Mouse (Mus musculus) stomach, embryonic 15.5 days (tissue): ENCODE results near the gene Micu1. TPM values are rescaled to one million over a fixed set of nuclear protein-coding genes. Genes with fewer than 3 reads are reported as not detected.
"Not testable (repeated sequence)": the region's sequence is repeated elsewhere in the genome, so short reads cannot be mapped to it uniquely, and the experiment has no call there.

Source experiments
- ATAC-seq: fragments of 200-750 bp; cut with Nextera tagmentation; 2 replicates; pipeline ENCODE4 v1.8.0; 2017; ENCODE audit warnings: low read depth, moderate number of reproducible peaks, moderate TSS enrichment; ENCODE audit not compliant: insufficient read depth, low FRiP score
- H3K27ac ChIP-seq: fragments of 300-500 bp; sonication (generic); 2 replicates; pipeline ENCODE4 v1.5.1; 2015; ENCODE audit warnings: mild to moderate bottlenecking, inconsistent platforms
- H3K27me3 ChIP-seq: fragments of 300-500 bp; sonication (generic); replicated peaks from 2 replicates; pipeline ENCODE4 v1.6.1; 2015; ENCODE audit warnings: inconsistent platforms
- H3K36me3 ChIP-seq: fragments of 300-500 bp; sonication (generic); 2 replicates; pipeline ENCODE4 v1.6.1; 2015; ENCODE audit warnings: inconsistent platforms
- H3K4me1 ChIP-seq: fragments of 300-500 bp; sonication (generic); 2 replicates; pipeline ENCODE4 v1.6.1; 2015; ENCODE audit warnings: inconsistent platforms
- H3K4me2 ChIP-seq: fragments of 300-500 bp; sonication (generic); 2 replicates; pipeline ENCODE4 v1.6.1; 2015; ENCODE audit warnings: mild to moderate bottlenecking, inconsistent platforms
- H3K4me3 ChIP-seq: fragments of 300-500 bp; sonication (generic); replicated peaks from 2 replicates; pipeline ENCODE4 v1.5.1; 2015; ENCODE audit warnings: inconsistent platforms
- H3K9ac ChIP-seq: fragments of 300-500 bp; sonication (generic); 2 replicates; pipeline ENCODE4 v1.6.1; 2015; ENCODE audit warnings: inconsistent platforms
- H3K9me3 ChIP-seq: fragments of 300-500 bp; sonication (generic); 2 replicates; pipeline ENCODE4 v1.6.1; 2016; ENCODE audit warnings: inconsistent platforms
- WGBS: fragments of 180-500 bp; shearing (Covaris S2); methylation state at CpG from one replicate; pipeline ENCODE4 v1.1.7; 2015; 5-methylcytosine and 5-hydroxymethylcytosine counted together
- polyA plus RNA-seq: library from polyadenylated mRNA; unstranded; fragments of >200 nt; fragmentation: Nextera tagmentation; extraction: Ambion mirVana; gene quantifications from 2 replicates; pipeline ENCODE4 v1.2.1, GENCODE M21; 2015

The Micu1 gene
- polyA plus RNA-seq = 66.2 and 69.9 TPM in 2 replicates

GRCm38 (mm10) chr10:59702207-59703032 is at the start of gene Micu1:
Micu1 (plus strand) TSS chr10:59702477.
- WGBS = under 1% methylated on average over 46 of the region's 48 CpGs
- Histone ChIP-seq H3K36me3 (no peaks in the 10 kb centered on the region), H3K27ac (peak within 1 kb of the TSS; percentile 66), H3K4me1 (0 out of 2 replicates have a peak, but pooled peaks cover 8% of the 10 kb centered on the region), H3K4me3 (peak within 1 kb of the TSS; percentile 69), H3K9ac (peak within 1 kb of the TSS; percentile 65), H3K4me2 (peak within 1 kb of the TSS; percentile 72), H3K9me3 (no peaks in the 10 kb centered on the region), H3K27me3 (no peaks in the 10 kb centered on the region)
- ATAC-seq = peak; percentile 99

- WGBS = 80% methylated on average over 13 of the region's 13 CpGs
- ATAC-seq = no peak
- no peaks in the 10 kb centered on the region for H3K9me3 ChIP-seq
Measured at GRCm38 (mm10) chr10:59656799-59657198, 45.5 kb upstream of the Micu1 start.

GRCm38 (mm10) chr10:59664765-59665164 is 37.5 kb upstream of the Micu1 start:
- H3K4me2 ChIP-seq = no peak overlapping the region
- no peak for ATAC-seq
- no peaks in the 10 kb centered on the region for H3K27me3 ChIP-seq
- no peaks in the 10 kb centered on the region for H3K9me3 ChIP-seq
- no peak overlapping the region for H3K27ac ChIP-seq
- H3K4me1 ChIP-seq = 0 out of 2 replicates have a peak, but pooled peaks cover 2% of the 10 kb centered on the region
- H3K4me3 ChIP-seq = no peak overlapping the region
- H3K36me3 ChIP-seq = no peaks in the 10 kb centered on the region
- no peak overlapping the region for H3K9ac ChIP-seq
- WGBS = 67% methylated on average over 2 of the region's 2 CpGs

More at GRCm38 (mm10) chr10:59656799-59657198, 45.5 kb upstream of the Micu1 start:
- Histone ChIP-seq H3K36me3 (no peaks in the 10 kb centered on the region), H3K4me1 (no peaks in the 10 kb centered on the region), H3K4me2 (no peak overlapping the region), H3K4me3 (no peak overlapping the region), H3K9ac (no peak overlapping the region), H3K27ac (no peak overlapping the region), H3K27me3 (no peaks in the 10 kb centered on the region)

- no peak overlapping the region for H3K4me3 ChIP-seq
- H3K4me1 ChIP-seq = 0 out of 2 replicates have a peak, but pooled peaks cover 2% of the 10 kb centered on the region
- 60% methylated on average over 13 of the region's 13 CpGs for WGBS
- H3K27ac ChIP-seq = no peak overlapping the region
- H3K9ac ChIP-seq = no peak overlapping the region
- no peaks in the 10 kb centered on the region for H3K36me3 ChIP-seq
- H3K27me3 ChIP-seq = no peaks in the 10 kb centered on the region
- H3K9me3 ChIP-seq = no peaks in the 10 kb centered on the region
- H3K4me2 ChIP-seq = no peak overlapping the region
- ATAC-seq = no peak
Measured at GRCm38 (mm10) chr10:59665503-59666291, 36.6 kb upstream of the Micu1 start.

- Histone ChIP-seq H3K36me3 (no peaks in the 10 kb centered on the region), H3K4me3 (no peak overlapping the region), H3K27ac (peak overlapping the region; percentile 28; the same call in 1 of the 2 replicates), H3K4me1 (0 out of 2 replicates have a peak, but pooled peaks cover 2% of the 10 kb centered on the region), H3K27me3 (no peaks in the 10 kb centered on the region), H3K4me2 (no peak overlapping the region), H3K9ac (no peak overlapping the region), H3K9me3 (no peaks in the 10 kb centered on the region)
- no peak for ATAC-seq
- WGBS = 49% methylated on average over 6 of the region's 6 CpGs
Measured at GRCm38 (mm10) chr10:59667377-59667776, 34.9 kb upstream of the Micu1 start.

GRCm38 (mm10) chr10:59668491-59668890 is 33.8 kb upstream of the Micu1 start:
- H3K9ac ChIP-seq = no peak overlapping the region
- H3K4me3 ChIP-seq = no peak overlapping the region
- WGBS = 57% methylated on average over 7 of the region's 7 CpGs
- no peak for ATAC-seq
- H3K36me3 ChIP-seq = no peaks in the 10 kb centered on the region
- H3K27me3 ChIP-seq = no peaks in the 10 kb centered on the region
- no peak overlapping the region for H3K27ac ChIP-seq
- no peak overlapping the region for H3K4me2 ChIP-seq
- no peaks in the 10 kb centered on the region for H3K9me3 ChIP-seq
- 0 out of 2 replicates have a peak, but pooled peaks cover 2% of the 10 kb centered on the region for H3K4me1 ChIP-seq

GRCm38 (mm10) chr10:59677836-59678235 is 24.4 kb upstream of the Micu1 start:
- H3K4me3 ChIP-seq = no peak overlapping the region
- H3K4me1 ChIP-seq = no peaks in the 10 kb centered on the region
- ATAC-seq = no peak
- no peaks in the 10 kb centered on the region for H3K9me3 ChIP-seq
- no peak overlapping the region for H3K27ac ChIP-seq
- H3K36me3 ChIP-seq = no peaks in the 10 kb centered on the region
- no peak overlapping the region for H3K9ac ChIP-seq
- no peaks in the 10 kb centered on the region for H3K27me3 ChIP-seq
- 88% methylated on average over 1 of the region's 1 CpGs for WGBS
- H3K4me2 ChIP-seq = no peak overlapping the region

GRCm38 (mm10) chr10:59679189-59679588 is 23.1 kb upstream of the Micu1 start:
- H3K9ac ChIP-seq = no peak overlapping the region
- no peaks in the 10 kb centered on the region for H3K9me3 ChIP-seq
- H3K4me2 ChIP-seq = no peak overlapping the region
- no peak overlapping the region for H3K4me3 ChIP-seq
- no peak for ATAC-seq
- H3K4me1 ChIP-seq = no peaks in the 10 kb centered on the region
- WGBS = 47% methylated on average over 2 of the region's 2 CpGs
- H3K27me3 ChIP-seq = no peaks in the 10 kb centered on the region
- no peaks in the 10 kb centered on the region for H3K36me3 ChIP-seq
- H3K27ac ChIP-seq = no peak overlapping the region

- not testable (repeated sequence) for H3K27me3 ChIP-seq, H3K4me1 ChIP-seq, H3K27ac ChIP-seq, H3K4me3 ChIP-seq, H3K36me3 ChIP-seq, ATAC-seq, H3K4me2 ChIP-seq, H3K9me3 ChIP-seq, H3K9ac ChIP-seq
- 84% methylated on average over 3 of the region's 3 CpGs for WGBS
Measured at GRCm38 (mm10) chr10:59685586-59685985, 16.7 kb upstream of the Micu1 start.

- Histone ChIP-seq H3K4me2 (no peak overlapping the region), H3K4me3 (no peak overlapping the region), H3K9me3 (no peaks in the 10 kb centered on the region), H3K9ac (no peak overlapping the region), H3K27me3 (no peaks in the 10 kb centered on the region), H3K27ac (no peak overlapping the region), H3K36me3 (no peaks in the 10 kb centered on the region), H3K4me1 (no peaks in the 10 kb centered on the region)
- ATAC-seq = no peak; the same call in 1 of the 2 replicates
- 69% methylated on average over 2 of the region's 2 CpGs for WGBS
Measured at GRCm38 (mm10) chr10:59687126-59687525, 15.2 kb upstream of the Micu1 start.

- no peak for ATAC-seq
- 51% methylated on average over 6 of the region's 6 CpGs for WGBS
Measured at GRCm38 (mm10) chr10:59689836-59690235, 12.4 kb upstream of the Micu1 start.

GRCm38 (mm10) chr10:59692441-59692840 is 9.8 kb upstream of the Micu1 start:
- Histone ChIP-seq H3K36me3 (no peaks in the 10 kb centered on the region), H3K4me2 (no peak overlapping the region), H3K9ac (no peak overlapping the region), H3K27me3 (no peaks in the 10 kb centered on the region), H3K4me1 (no peaks in the 10 kb centered on the region), H3K27ac (no peak overlapping the region), H3K9me3 (no peaks in the 10 kb centered on the region), H3K4me3 (no peak overlapping the region)
- 59% methylated on average over 6 of the region's 6 CpGs for WGBS
- ATAC-seq = no peak

More at GRCm38 (mm10) chr10:59689836-59690235, 12.4 kb upstream of the Micu1 start:
- Histone ChIP-seq H3K27ac (no peak overlapping the region), H3K4me3 (no peak overlapping the region), H3K27me3 (no peaks in the 10 kb centered on the region), H3K9me3 (no peaks in the 10 kb centered on the region), H3K4me2 (no peak overlapping the region), H3K4me1 (no peaks in the 10 kb centered on the region), H3K36me3 (no peaks in the 10 kb centered on the region), H3K9ac (no peak overlapping the region)
